Mouse (Mus musculus) stomach, postnatal 0 days (tissue): Measurements from ENCODE around the gene Slc6a1. TPM values are rescaled to one million over a fixed set of nuclear protein-coding genes. Genes with fewer than 3 reads are reported as not detected.

ENCODE experiments used
- ATAC-seq: fragments of 200-750 bp; cut with Nextera tagmentation; 2 replicates; pipeline ENCODE4 v1.8.0; 2017; ENCODE audit not compliant: low FRiP score, low TSS enrichment
- DNase-seq: peaks from one replicate; pipeline ENCODE4 v3.0.0-alpha.2; 2016; ENCODE audit warnings: low spot score
- H3K27ac ChIP-seq: fragments of 300-500 bp; sonication (generic); replicated peaks from 2 replicates; pipeline ENCODE4 v1.5.1; 2014; ENCODE audit warnings: mild to moderate bottlenecking, control low read depth
- H3K27me3 ChIP-seq: fragments of 300-500 bp; sonication (generic); 2 replicates; pipeline ENCODE4 v1.6.1; 2014; ENCODE audit warnings: low read length; ENCODE audit not compliant: control insufficient read depth, insufficient read depth
- H3K36me3 ChIP-seq: fragments of 300-500 bp; sonication (generic); 2 replicates; pipeline ENCODE4 v1.6.1; 2014; ENCODE audit warnings: low read length, mixed read lengths; ENCODE audit not compliant: control insufficient read depth, insufficient read depth
- H3K4me1 ChIP-seq: fragments of 300-500 bp; sonication (generic); replicated peaks from 2 replicates; pipeline ENCODE4 v1.6.1; 2014; ENCODE audit warnings: antibody characterized with exemption; ENCODE audit not compliant: control insufficient read depth, insufficient read depth
- H3K4me2 ChIP-seq: fragments of 300-500 bp; sonication (generic); replicated peaks from 2 replicates; pipeline ENCODE4 v1.6.1; 2014; ENCODE audit warnings: low read depth, mild to moderate bottlenecking, control low read depth, moderate library complexity
- H3K4me3 ChIP-seq: fragments of 300-500 bp; sonication (generic); 2 replicates; pipeline ENCODE4 v1.5.1; 2014; ENCODE audit warnings: low read depth, low read length, control low read depth
- H3K9ac ChIP-seq: fragments of 300-500 bp; sonication (generic); 2 replicates; pipeline ENCODE4 v1.6.1; 2014; ENCODE audit warnings: mild to moderate bottlenecking, low read length, control low read depth, mixed read lengths
- H3K9me3 ChIP-seq: fragments of 300-500 bp; sonication (generic); 2 replicates; pipeline ENCODE4 v1.6.1; 2016; ENCODE audit warnings: low read length; ENCODE audit not compliant: control insufficient read depth
- CTCF ChIP-seq: IDR thresholded peaks from 2 replicates; pipeline ENCODE4 v1.5.1; 2016; ENCODE audit warnings: antibody characterized with exemption, low read depth, mild to moderate bottlenecking, moderate library complexity
- EP300 ChIP-seq: optimal IDR thresholded peaks from 2 replicates; pipeline ENCODE3; 2016; ENCODE audit warnings: antibody characterized with exemption
- WGBS: fragments of 180-500 bp; shearing (Covaris S2); extraction: QIAGEN DNeasy Blood & Tissue Kit; methylation state at CpG from one replicate; pipeline ENCODE4 v1.1.7; 2014; 5-methylcytosine and 5-hydroxymethylcytosine counted together
- polyA plus RNA-seq: library from polyadenylated mRNA; unstranded; fragments of >200 nt; fragmentation: Nextera tagmentation; extraction: Ambion mirVana; gene quantifications from 2 replicates; pipeline ENCODE4 v1.2.1, GENCODE M21; 2015

The Slc6a1 gene
- polyA plus RNA-seq, 1 experiment from 2014 or later = not detected

- no peak overlapping the region for H3K9ac ChIP-seq
- TF ChIP-seq EP300 = no peak
- TF ChIP-seq CTCF = no peak
- peaks cover 14% of the 10 kb centered on the region for H3K27me3 ChIP-seq
- H3K36me3 ChIP-seq = no peaks in the 10 kb centered on the region
- DNase-seq (no peak), ATAC-seq (no peak)
- no peak overlapping the region for H3K4me2 ChIP-seq
- H3K9me3 ChIP-seq = no peaks in the 10 kb centered on the region
- H3K4me3 ChIP-seq = no peak overlapping the region
- no peak overlapping the region for H3K27ac ChIP-seq
- H3K4me1 ChIP-seq = no peaks in the 10 kb centered on the region
- WGBS = 12% methylated on average over 8 of the region's 8 CpGs
Observed at GRCm38 (mm10) chr6:114283278-114283770, 889 bp downstream of the Slc6a1 start.

- H3K27ac ChIP-seq = no peak overlapping the region
- DNase-seq = no peak
- no peak overlapping the region for H3K9ac ChIP-seq
- no peaks in the 10 kb centered on the region for H3K4me1 ChIP-seq
- WGBS = 47% methylated on average over 10 of the region's 10 CpGs
- H3K36me3 ChIP-seq = no peaks in the 10 kb centered on the region
- H3K4me3 ChIP-seq = no peak overlapping the region
- no peaks in the 10 kb centered on the region for H3K9me3 ChIP-seq
- peaks cover 14% of the 10 kb centered on the region for H3K27me3 ChIP-seq
- TF ChIP-seq EP300 (no peak), CTCF (no peak)
- no peak for ATAC-seq
- H3K4me2 ChIP-seq = no peak overlapping the region
Observed at GRCm38 (mm10) chr6:114283927-114284703, 1.7 kb downstream of the Slc6a1 start.

GRCm38 (mm10) chr6:114285424-114285823 lies 3.0 kb downstream of the Slc6a1 start:
- ATAC-seq = no peak
- Histone ChIP-seq H3K27me3 (peaks cover 14% of the 10 kb centered on the region), H3K36me3 (no peaks in the 10 kb centered on the region), H3K4me2 (no peak overlapping the region), H3K9ac (no peak overlapping the region), H3K4me1 (no peaks in the 10 kb centered on the region), H3K27ac (no peak overlapping the region), H3K4me3 (no peak overlapping the region), H3K9me3 (no peaks in the 10 kb centered on the region)
- no peak for TF ChIP-seq CTCF
- no peak for TF ChIP-seq EP300
- no peak for DNase-seq
- 28% methylated on average over 4 of the region's 4 CpGs for WGBS

GRCm38 (mm10) chr6:114289106-114289505 lies 6.7 kb downstream of the Slc6a1 start:
- peaks cover 5% of the 10 kb centered on the region; the same call in 1 of the 2 replicates for H3K27me3 ChIP-seq
- H3K27ac ChIP-seq = no peak overlapping the region
- no peak overlapping the region for H3K4me3 ChIP-seq
- WGBS = 43% methylated on average over 7 of the region's 7 CpGs
- TF ChIP-seq CTCF = no peak
- no peak for TF ChIP-seq EP300
- no peak for ATAC-seq
- no peaks in the 10 kb centered on the region for H3K9me3 ChIP-seq
- H3K4me2 ChIP-seq = no peak overlapping the region
- H3K4me1 ChIP-seq = no peaks in the 10 kb centered on the region
- no peaks in the 10 kb centered on the region for H3K36me3 ChIP-seq
- H3K9ac ChIP-seq = no peak overlapping the region
- no peak for DNase-seq

GRCm38 (mm10) chr6:114290184-114290583 lies 7.7 kb downstream of the Slc6a1 start:
- Histone ChIP-seq H3K4me3 (no peak overlapping the region), H3K4me1 (no peaks in the 10 kb centered on the region), H3K36me3 (no peaks in the 10 kb centered on the region), H3K9ac (no peak overlapping the region), H3K9me3 (no peaks in the 10 kb centered on the region), H3K4me2 (no peak overlapping the region), H3K27ac (no peak overlapping the region), H3K27me3 (peaks cover 3% of the 10 kb centered on the region; the same call in 1 of the 2 replicates)
- TF ChIP-seq CTCF = no peak
- no peak for TF ChIP-seq EP300
- ATAC-seq (no peak), DNase-seq (no peak)
- 40% methylated on average over 8 of the region's 8 CpGs for WGBS

- Histone ChIP-seq H3K4me2 (no peak overlapping the region), H3K4me1 (no peaks in the 10 kb centered on the region), H3K27me3 (peaks cover under 1% of the 10 kb centered on the region; the same call in 1 of the 2 replicates), H3K9me3 (no peaks in the 10 kb centered on the region), H3K9ac (no peak overlapping the region), H3K27ac (no peak overlapping the region), H3K4me3 (no peak overlapping the region), H3K36me3 (no peaks in the 10 kb centered on the region)
- DNase-seq = no peak
- ATAC-seq = no peak
- no peak for TF ChIP-seq EP300
- no peak for TF ChIP-seq CTCF
- 60% methylated on average over 4 of the region's 4 CpGs for WGBS
Observed at GRCm38 (mm10) chr6:114290929-114291328, 8.5 kb downstream of the Slc6a1 start.
